Mouse (Mus musculus): ENCODE measurements at regions not wholly inside any gene's neighbourhood (a gene's known extent, or its start where the extent isn't known, plus 50 kb on each side); places are given as distances from the start of the nearest gene placed in this dataset.

DNA sequence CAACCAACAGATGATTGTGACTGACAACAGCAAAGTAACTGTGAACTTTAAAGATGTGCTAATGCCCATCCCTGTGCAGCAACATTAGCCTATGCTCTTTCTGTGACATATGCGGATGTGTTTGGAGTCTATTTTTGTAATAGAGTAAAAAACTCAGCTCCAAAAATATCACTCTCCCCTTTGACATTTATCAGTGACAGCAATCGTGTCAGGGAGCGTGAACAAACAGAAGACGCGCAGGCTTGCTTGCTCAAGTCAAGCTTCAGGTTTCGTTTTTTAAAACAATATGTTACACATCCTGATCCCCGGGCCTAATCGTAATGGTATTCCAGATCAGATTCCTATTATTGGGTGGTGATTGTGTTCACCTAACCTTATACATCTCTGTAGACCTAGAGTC lies 129.7 kb upstream of the Jade1 start:
- TF ChIP-seq POLR2A (IDR thresholded peaks at IDR 0.05; ENCODE audit: low read depth, low read length) (no peak), CTCF (IDR thresholded peaks at IDR 0.05; ENCODE audit: extremely low read depth, insufficient read depth, insufficient read length, insufficient replicate concordance) (no peak)
